Mouse (Mus musculus) hindbrain, postnatal 0 days (tissue): ENCODE measurements at regions not wholly inside any gene's neighbourhood (a gene's known extent, or its start where the extent isn't known, plus 50 kb on each side); places are given as distances from the start of the nearest gene placed in this dataset.
A peak's percentile ranks its signal among the peaks of the same experiment; 100 is the strongest.

Experiments
- ATAC-seq: fragments of 200-750 bp; cut with Nextera tagmentation; 2 replicates; pipeline ENCODE4 v1.8.0; 2017; ENCODE audit warnings: mild to moderate bottlenecking, moderate TSS enrichment, moderate library complexity
- DNase-seq: peaks from one replicate; pipeline ENCODE4 v3.0.0-alpha.2; 2015; ENCODE audit warnings: low spot score
- H3K27ac ChIP-seq: fragments of 300-500 bp; sonication (generic); 2 replicates; pipeline ENCODE4 v1.5.1; 2014; ENCODE audit warnings: mild to moderate bottlenecking
- H3K27me3 ChIP-seq: fragments of 300-500 bp; sonication (generic); 2 replicates; pipeline ENCODE4 v1.6.1; 2014; ENCODE audit warnings: low read length, mixed read lengths; ENCODE audit not compliant: insufficient read depth
- H3K36me3 ChIP-seq: fragments of 300-500 bp; sonication (generic); 2 replicates; pipeline ENCODE4 v1.6.1; 2014; ENCODE audit warnings: low read length, mixed read lengths; ENCODE audit not compliant: insufficient read depth
- H3K4me1 ChIP-seq: fragments of 300-500 bp; sonication (generic); 2 replicates; pipeline ENCODE4 v1.6.1; 2014; ENCODE audit warnings: antibody characterized with exemption, low read length, mixed read lengths; ENCODE audit not compliant: insufficient read depth
- H3K4me2 ChIP-seq: fragments of 300-500 bp; sonication (generic); 2 replicates; pipeline ENCODE4 v1.6.1; 2014; ENCODE audit warnings: low read depth, mild to moderate bottlenecking, low read length, moderate library complexity, mixed read lengths
- H3K4me3 ChIP-seq: fragments of 300-500 bp; sonication (generic); 2 replicates; pipeline ENCODE4 v1.5.1; 2014; ENCODE audit warnings: low read length
- H3K9ac ChIP-seq: fragments of 300-500 bp; sonication (generic); replicated peaks from 2 replicates; pipeline ENCODE4 v1.6.1; 2014; ENCODE audit warnings: mild to moderate bottlenecking, low read length, moderate library complexity, mixed read lengths
- H3K9me3 ChIP-seq: fragments of 300-500 bp; sonication (generic); 2 replicates; pipeline ENCODE4 v1.6.1; 2016; ENCODE audit warnings: low read length, mixed read lengths
- CTCF ChIP-seq: IDR thresholded peaks from 2 replicates; pipeline ENCODE4 v1.5.1; 2016; ENCODE audit warnings: antibody characterized with exemption, control low read depth, low read depth
- WGBS: fragments of 180-500 bp; shearing (Covaris S2); extraction: QIAGEN DNeasy Blood & Tissue Kit; methylation state at CpG from one replicate; pipeline ENCODE4 v1.1.7; 2014; 5-methylcytosine and 5-hydroxymethylcytosine counted together

- H3K27ac ChIP-seq: no peak overlapping the region
- 73% methylated on average over 7 of the region's 7 CpGs for WGBS
- TF ChIP-seq CTCF: no peak
- peak; percentile 57; the same call in 1 of the 2 replicates for ATAC-seq
- DNase-seq: no peak
- no peaks in the 10 kb centered on the region for H3K27me3 ChIP-seq
- H3K4me1 ChIP-seq: no peaks in the 10 kb centered on the region
- no peaks in the 10 kb centered on the region for H3K9me3 ChIP-seq
- H3K36me3 ChIP-seq: no peaks in the 10 kb centered on the region
- H3K9ac ChIP-seq: no peak overlapping the region
- H3K4me2 ChIP-seq: no peak overlapping the region
- H3K4me3 ChIP-seq: no peak overlapping the region
These were observed 866.2 kb downstream of the Zfp704 start for GRCm38 (mm10) chr3:8743650-8744049.

GRCm38 (mm10) chr3:8741266-8742023 lies 868.4 kb downstream of the Zfp704 start:
- H3K4me2 ChIP-seq: no peak overlapping the region
- TF ChIP-seq CTCF: no peak
- H3K36me3 ChIP-seq: no peaks in the 10 kb centered on the region
- 86% methylated on average over 8 of the region's 8 CpGs for WGBS
- no peaks in the 10 kb centered on the region for H3K9me3 ChIP-seq
- H3K9ac ChIP-seq: no peak overlapping the region
- no peaks in the 10 kb centered on the region for H3K4me1 ChIP-seq
- H3K4me3 ChIP-seq: no peak overlapping the region
- ATAC-seq: no peak
- H3K27ac ChIP-seq: no peak overlapping the region
- DNase-seq: no peak
- H3K27me3 ChIP-seq: no peaks in the 10 kb centered on the region

- Histone ChIP-seq H3K4me2 (no peak overlapping the region), H3K27me3 (no peaks in the 10 kb centered on the region), H3K4me3 (no peak overlapping the region), H3K4me1 (no peaks in the 10 kb centered on the region), H3K9ac (no peak overlapping the region), H3K36me3 (no peaks in the 10 kb centered on the region), H3K27ac (no peak overlapping the region), H3K9me3 (no peaks in the 10 kb centered on the region)
- 46% methylated on average over 5 of the region's 5 CpGs for WGBS
- peak; percentile 53 for DNase-seq
- peak; percentile 48 for ATAC-seq
- no peak for TF ChIP-seq CTCF
These were observed 869.2 kb downstream of the Zfp704 start for GRCm38 (mm10) chr3:8740710-8741109.

GRCm38 (mm10) chr3:8739299-8739698 lies 870.6 kb downstream of the Zfp704 start:
- Histone ChIP-seq H3K4me3 (no peak overlapping the region), H3K4me2 (no peak overlapping the region), H3K9ac (no peak overlapping the region), H3K27ac (no peak overlapping the region), H3K4me1 (no peaks in the 10 kb centered on the region), H3K36me3 (no peaks in the 10 kb centered on the region), H3K27me3 (no peaks in the 10 kb centered on the region), H3K9me3 (no peaks in the 10 kb centered on the region)
- no peak for TF ChIP-seq CTCF
- 86% methylated on average over 14 of the region's 14 CpGs for WGBS
- no peak for ATAC-seq
- no peak for DNase-seq

- TF ChIP-seq CTCF: no peak
- H3K27ac ChIP-seq: peak overlapping the region; percentile 27; the same call in 1 of the 2 replicates
- no peaks in the 10 kb centered on the region for H3K36me3 ChIP-seq
- no peaks in the 10 kb centered on the region for H3K27me3 ChIP-seq
- DNase-seq (peak; percentile 80), ATAC-seq (peak; percentile 91)
- H3K9ac ChIP-seq: no peak overlapping the region
- no peak overlapping the region for H3K4me2 ChIP-seq
- H3K4me3 ChIP-seq: no peak overlapping the region
- no peaks in the 10 kb centered on the region for H3K9me3 ChIP-seq
- H3K4me1 ChIP-seq: no peaks in the 10 kb centered on the region
- 23% methylated on average over 10 of the region's 10 CpGs for WGBS
These were observed 873.5 kb downstream of the Zfp704 start for GRCm38 (mm10) chr3:8736239-8736953.

GRCm38 (mm10) chr3:8734096-8734495 lies 875.8 kb downstream of the Zfp704 start:
- Histone ChIP-seq H3K27me3 (no peaks in the 10 kb centered on the region), H3K4me2 (no peak overlapping the region), H3K9me3 (no peaks in the 10 kb centered on the region), H3K4me1 (no peaks in the 10 kb centered on the region), H3K36me3 (no peaks in the 10 kb centered on the region), H3K9ac (no peak overlapping the region), H3K27ac (no peak overlapping the region), H3K4me3 (no peak overlapping the region)
- no peak for TF ChIP-seq CTCF
- ATAC-seq: no peak
- no peak for DNase-seq
- 63% methylated on average over 3 of the region's 3 CpGs for WGBS

GRCm38 (mm10) chr3:8731398-8731797 lies 878.5 kb downstream of the Zfp704 start:
- DNase-seq (no peak), ATAC-seq (peak; percentile 48)
- no peaks in the 10 kb centered on the region for H3K9me3 ChIP-seq
- no peak for TF ChIP-seq CTCF
- H3K4me2 ChIP-seq: no peak overlapping the region
- H3K4me1 ChIP-seq: no peaks in the 10 kb centered on the region
- H3K9ac ChIP-seq: no peak overlapping the region
- no peaks in the 10 kb centered on the region for H3K27me3 ChIP-seq
- H3K36me3 ChIP-seq: no peaks in the 10 kb centered on the region
- H3K27ac ChIP-seq: no peak overlapping the region
- 59% methylated on average over 6 of the region's 6 CpGs for WGBS
- no peak overlapping the region for H3K4me3 ChIP-seq
